Mouse (Mus musculus): ENCODE data around the gene Heg1.

Gene Heg1

GRCm38 (mm10) chr16:33708031-33708430 lies 23.9 kb downstream of the Heg1 start:
- no peak for DNase-seq

GRCm38 (mm10) chr16:33708585-33709397 lies 24.6 kb downstream of the Heg1 start:
- no peak for DNase-seq

- peak; percentile 77 for DNase-seq
Observed at GRCm38 (mm10) chr16:33714271-33714670, 30.1 kb downstream of the Heg1 start.

- no peak for DNase-seq
Observed at GRCm38 (mm10) chr16:33723241-33723640, 39.1 kb downstream of the Heg1 start.

- DNase-seq = no peak
Observed at GRCm38 (mm10) chr16:33723983-33724382, 39.8 kb downstream of the Heg1 start.

GRCm38 (mm10) chr16:33726261-33726660 lies 42.1 kb downstream of the Heg1 start:
- no peak for DNase-seq

- no peak for DNase-seq
Observed at GRCm38 (mm10) chr16:33726892-33727291, 42.7 kb downstream of the Heg1 start.

GRCm38 (mm10) chr16:33728427-33728826 lies 44.3 kb downstream of the Heg1 start:
- no peak for DNase-seq

GRCm38 (mm10) chr16:33731291-33731690 lies 47.1 kb downstream of the Heg1 start:
- DNase-seq = no peak

- no peak for DNase-seq
Observed at GRCm38 (mm10) chr16:33732237-33732749, 48.1 kb downstream of the Heg1 start.

- no peak for DNase-seq
Observed at GRCm38 (mm10) chr16:33732846-33733580, 48.8 kb downstream of the Heg1 start.

- DNase-seq = no peak
Observed at GRCm38 (mm10) chr16:33733864-33734263, 49.7 kb downstream of the Heg1 start.

GRCm38 (mm10) chr16:33734545-33734944 lies 50.4 kb downstream of the Heg1 start:
- DNase-seq = peak; percentile 68

- no peak for DNase-seq
Observed at GRCm38 (mm10) chr16:33735238-33735637, 51.1 kb downstream of the Heg1 start.

GRCm38 (mm10) chr16:33735791-33736190 lies 51.6 kb downstream of the Heg1 start:
- DNase-seq = no peak

- DNase-seq = no peak
Observed at GRCm38 (mm10) chr16:33736746-33737145, 52.6 kb downstream of the Heg1 start.

GRCm38 (mm10) chr16:33738949-33739719 lies 55.0 kb downstream of the Heg1 start:
- DNase-seq = peak; percentile 81

GRCm38 (mm10) chr16:33739802-33740201 lies 55.6 kb downstream of the Heg1 start:
- peak; percentile 78 for DNase-seq

- DNase-seq = no peak
Observed at GRCm38 (mm10) chr16:33740416-33740815, 56.2 kb downstream of the Heg1 start.

GRCm38 (mm10) chr16:33741795-33742194 lies 57.6 kb downstream of the Heg1 start:
- DNase-seq = no peak

GRCm38 (mm10) chr16:33742233-33742632 lies 58.1 kb downstream of the Heg1 start:
- DNase-seq = no peak

GRCm38 (mm10) chr16:33744622-33745419 lies 60.7 kb downstream of the Heg1 start:
- DNase-seq = peak; percentile 59
